Mouse (Mus musculus) spleen, adult 2 months (tissue): ENCODE data around the gene Cenpx.

Experiments used
- CTCF ChIP-seq: fragments of 200-500 bp; IDR thresholded peaks from 2 replicates; pipeline ENCODE4 v1.5.1; 2011; ENCODE audit warnings: mild to moderate bottlenecking, inconsistent platforms; ENCODE audit not compliant: insufficient read depth, insufficient read length, insufficient replicate concordance; ENCODE audit errors: extremely low read depth
- POLR2A ChIP-seq: fragments of 200-500 bp; IDR thresholded peaks from 2 replicates; pipeline ENCODE4 v1.6.1; 2011; ENCODE audit warnings: low read depth, low read length, inconsistent platforms

- TF ChIP-seq POLR2A, result no peak
- TF ChIP-seq CTCF, result no peak
These were observed 5.7 kb upstream of the Cenpx start for GRCm38 (mm10) chr11:120719242-120719641.
